Mouse (Mus musculus) embryo, embryonic 9.5 days (tissue): ENCODE measurements around the gene Ampd1.
"Not testable (repeated sequence)": the region's sequence is repeated elsewhere in the genome, so short reads cannot be mapped to it uniquely, and the experiment has no call there.

Source experiments
- DNase-seq: peaks from one replicate; pipeline ENCODE4 v3.0.0-alpha.2; 2017; ENCODE audit errors: extremely low spot score

Gene Ampd1

DNA sequence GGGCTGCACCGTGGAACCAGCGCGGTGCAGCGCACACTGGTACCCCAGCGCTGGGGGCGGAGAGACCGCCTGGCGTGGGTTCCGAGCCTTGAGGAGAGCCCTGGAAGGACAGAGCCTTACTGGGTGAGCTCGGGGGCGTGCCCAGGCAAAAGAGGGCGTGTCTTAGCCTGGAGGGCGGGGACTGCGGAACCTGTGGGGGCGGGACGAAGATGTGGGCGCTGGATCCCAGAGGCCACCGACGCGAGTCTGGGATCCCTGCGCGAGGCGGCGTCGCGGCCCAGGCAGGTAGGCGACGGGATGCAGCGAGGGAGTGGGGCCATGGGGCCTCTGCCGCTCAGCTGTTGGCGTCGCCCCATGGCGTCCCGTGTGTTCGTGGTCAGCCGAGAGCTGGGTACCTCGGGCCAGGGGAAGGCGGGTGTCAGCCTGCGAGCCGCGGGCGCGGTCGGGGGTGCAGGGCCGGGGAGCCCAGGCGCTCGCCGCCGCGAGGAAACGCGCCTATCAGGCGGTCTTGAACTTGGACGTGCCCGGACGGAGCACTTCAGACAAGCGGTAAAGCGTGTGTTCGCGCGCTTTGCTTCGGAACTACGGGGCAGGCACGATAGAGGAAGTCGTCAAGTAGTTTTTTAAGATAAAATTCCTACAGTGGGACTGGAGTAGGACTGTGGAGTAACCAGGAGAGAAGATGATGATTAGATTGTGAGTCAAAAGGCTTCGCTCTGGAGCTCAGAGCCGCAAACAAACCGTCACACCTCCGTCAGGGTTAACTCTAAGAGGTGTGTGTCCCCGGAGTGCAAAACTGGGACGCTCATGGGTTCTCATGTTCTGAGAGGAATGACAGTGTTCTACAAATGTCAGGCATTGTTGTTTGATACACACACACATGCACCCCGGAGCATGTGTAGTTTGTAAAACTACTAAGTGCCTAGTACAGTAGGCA, 28.9 kb downstream of the Ampd1 start, which contains the start of gene Dennd2c:
Gene Dennd2c (plus strand): TSS at position 151 of the 937 bp plus-strand sequence.
- DNase-seq, result peak; percentile 94

DNA sequence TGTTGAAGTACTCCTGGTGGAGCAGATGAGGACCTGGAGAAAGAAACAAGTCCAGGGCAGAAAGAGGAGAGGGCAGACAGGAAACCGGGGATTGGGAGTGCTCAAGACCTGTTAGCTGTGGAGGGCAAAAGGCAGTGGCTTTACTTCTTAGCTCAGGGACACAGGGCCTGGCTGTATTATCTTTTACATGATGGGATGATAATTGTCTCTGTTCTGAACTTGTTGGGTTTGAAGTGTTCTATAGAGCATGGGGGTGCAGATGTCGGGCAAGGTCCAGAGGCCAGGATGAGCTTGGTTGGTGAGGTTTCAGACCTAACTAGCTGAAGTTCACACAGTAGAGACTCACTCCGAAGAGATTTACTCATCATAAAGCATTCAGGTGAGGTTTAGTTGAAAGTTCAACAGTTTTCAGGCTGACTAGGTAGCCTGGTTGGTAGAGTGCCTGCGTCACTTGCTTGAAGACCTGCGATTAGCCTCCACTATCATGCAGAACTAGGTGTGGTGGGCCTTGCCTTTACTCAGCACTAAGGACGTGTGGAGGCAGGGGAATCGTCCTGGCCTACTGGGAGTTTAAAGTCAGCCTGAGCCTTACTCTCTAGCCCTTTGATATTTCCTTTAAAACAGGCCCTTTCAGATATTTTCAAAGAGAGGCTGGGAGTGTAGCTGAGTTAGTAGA, 33.9 kb downstream of the Ampd1 start:
- no peak for DNase-seq

- DNase-seq, result no peak
These were observed 38.4 kb downstream of the Ampd1 start for GRCm38 (mm10) chr3:103112216-103112615.

DNA sequence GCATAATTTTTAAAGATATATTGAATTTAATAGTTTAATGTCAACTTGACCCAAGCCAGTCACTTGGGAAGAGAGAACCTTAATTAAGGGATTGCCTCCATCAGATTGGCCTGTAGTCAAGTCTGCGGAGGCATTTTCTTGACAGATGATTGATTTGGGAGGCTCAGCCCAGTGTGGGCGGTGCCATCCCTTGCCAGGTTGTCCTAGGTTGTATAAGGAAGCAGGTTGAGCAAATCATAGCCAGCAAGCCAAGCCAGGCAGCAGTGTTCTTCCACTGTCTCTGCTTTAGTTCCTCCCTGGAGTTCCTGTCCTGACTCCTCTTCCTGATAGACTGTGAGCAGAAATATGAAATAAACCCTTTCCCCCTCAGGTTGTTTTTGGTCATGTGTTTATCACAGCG, 49.8 kb downstream of the Ampd1 start:
- no peak for DNase-seq

DNA sequence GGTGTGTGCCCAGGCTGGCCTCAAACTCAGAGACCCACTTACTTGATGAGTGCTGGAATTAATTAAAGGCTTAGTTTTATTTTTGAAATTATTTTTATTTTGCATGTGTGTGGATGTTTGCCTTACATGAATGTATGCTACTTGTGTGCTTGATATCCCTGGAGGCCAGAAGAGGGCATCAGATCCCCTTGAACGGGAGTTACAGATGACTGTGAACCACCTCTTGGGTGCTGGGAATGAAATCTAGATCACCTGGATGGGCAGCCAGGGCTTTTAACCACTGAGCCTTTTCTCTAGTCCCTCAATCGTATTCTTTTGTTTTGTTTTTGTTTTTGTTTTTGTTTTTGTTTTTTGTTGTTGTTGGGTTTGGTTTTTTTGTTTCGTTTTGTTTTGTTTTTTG, 52.3 kb downstream of the Ampd1 start:
- DNase-seq, result no peak

GRCm38 (mm10) chr3:103127177-103127576, 53.4 kb downstream of the Ampd1 start:
- no peak for DNase-seq

GRCm38 (mm10) chr3:103127721-103128120, 53.9 kb downstream of the Ampd1 start:
- DNase-seq, result no peak

- no peak for DNase-seq
These were observed 54.4 kb downstream of the Ampd1 start for GRCm38 (mm10) chr3:103128251-103128650.

GRCm38 (mm10) chr3:103129367-103130159, 55.7 kb downstream of the Ampd1 start:
- no peak for DNase-seq

GRCm38 (mm10) chr3:103130236-103130751, 56.5 kb downstream of the Ampd1 start:
- DNase-seq, result no peak

DNA sequence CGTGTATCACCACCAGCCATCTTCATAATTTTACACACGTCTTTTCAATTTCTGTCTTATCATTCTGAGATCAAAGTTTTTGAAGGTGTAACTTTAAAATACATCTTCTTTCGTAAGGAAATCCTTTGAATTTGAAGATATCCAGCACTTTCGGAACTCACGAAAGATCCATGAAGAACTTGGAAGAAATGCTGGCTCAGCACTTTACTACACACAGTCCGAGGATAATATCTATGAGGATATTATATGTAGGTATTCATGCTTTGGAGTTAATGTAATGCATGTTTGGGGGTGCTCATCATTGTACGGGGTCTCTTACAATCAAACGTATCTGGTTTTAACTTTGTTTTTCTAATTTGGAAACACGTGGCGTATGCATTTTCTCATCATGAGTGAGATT, 59.3 kb downstream of the Ampd1 start:
- DNase-seq, result no peak

GRCm38 (mm10) chr3:103136414-103137077, 62.7 kb downstream of the Ampd1 start:
- DNase-seq, result no peak

GRCm38 (mm10) chr3:103139047-103139446, 65.2 kb downstream of the Ampd1 start:
- no peak for DNase-seq

GRCm38 (mm10) chr3:103140095-103140838, 66.5 kb downstream of the Ampd1 start:
- DNase-seq, result not testable (repeated sequence)

GRCm38 (mm10) chr3:103141287-103141686, 67.5 kb downstream of the Ampd1 start:
- DNase-seq, result no peak

GRCm38 (mm10) chr3:103142366-103142765, 68.6 kb downstream of the Ampd1 start:
- no peak for DNase-seq

- no peak for DNase-seq
These were observed 71.5 kb downstream of the Ampd1 start for GRCm38 (mm10) chr3:103145336-103145735.

- DNase-seq, result no peak
These were observed 72.0 kb downstream of the Ampd1 start for GRCm38 (mm10) chr3:103145791-103146190.

DNA sequence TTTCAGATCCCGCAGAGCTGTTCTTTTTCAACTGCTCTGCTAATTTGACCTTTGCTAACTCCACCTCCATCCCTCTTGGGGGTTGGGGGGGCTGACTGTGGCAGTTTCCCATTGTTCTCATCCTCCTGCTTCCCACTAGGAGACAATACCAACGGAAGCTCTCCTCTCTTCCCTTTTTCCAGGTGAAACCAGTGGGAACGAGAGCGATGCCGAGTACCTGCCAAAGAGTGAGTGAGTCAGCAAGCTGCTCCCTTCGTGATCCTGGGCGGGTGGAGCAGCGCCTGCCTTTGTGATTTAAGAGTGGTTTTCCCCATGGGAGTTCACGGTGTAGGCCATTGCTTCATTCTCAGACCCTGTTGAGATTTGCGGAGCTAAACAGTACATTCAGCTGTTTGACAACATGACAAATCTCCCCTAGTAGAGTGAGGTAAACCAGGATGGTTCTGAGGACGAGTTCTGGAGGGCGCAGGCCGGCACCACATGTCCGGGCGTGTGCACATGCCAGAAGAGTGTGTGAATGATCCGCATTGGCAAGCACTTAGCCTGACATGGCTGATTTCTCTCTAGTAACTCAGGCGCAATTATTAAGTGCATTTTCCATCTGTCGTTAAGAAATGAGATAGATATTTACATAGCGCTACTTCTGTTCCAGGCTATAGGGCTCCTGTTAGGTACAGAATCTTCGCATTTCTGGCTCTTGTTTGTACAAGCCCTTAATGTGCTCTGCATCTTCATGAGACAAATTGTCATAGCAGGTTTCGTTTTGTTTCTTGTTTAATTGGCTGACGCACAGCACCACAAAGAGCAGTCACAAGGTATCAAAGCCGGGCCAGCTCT, 72.7 kb downstream of the Ampd1 start:
- no peak for DNase-seq

GRCm38 (mm10) chr3:103147775-103148174, 74.0 kb downstream of the Ampd1 start:
- no peak for DNase-seq
